Mouse (Mus musculus) brain, adult 2 months (tissue): ENCODE data around the gene Selenof.
A peak's percentile ranks its signal among the peaks of the same experiment; 100 is the strongest.

Experiments used
- DNase-seq: peaks from one replicate; pipeline ENCODE4 v3.0.0; 2011; ENCODE audit warnings: low read depth, low spot score

Gene Selenof

DNA sequence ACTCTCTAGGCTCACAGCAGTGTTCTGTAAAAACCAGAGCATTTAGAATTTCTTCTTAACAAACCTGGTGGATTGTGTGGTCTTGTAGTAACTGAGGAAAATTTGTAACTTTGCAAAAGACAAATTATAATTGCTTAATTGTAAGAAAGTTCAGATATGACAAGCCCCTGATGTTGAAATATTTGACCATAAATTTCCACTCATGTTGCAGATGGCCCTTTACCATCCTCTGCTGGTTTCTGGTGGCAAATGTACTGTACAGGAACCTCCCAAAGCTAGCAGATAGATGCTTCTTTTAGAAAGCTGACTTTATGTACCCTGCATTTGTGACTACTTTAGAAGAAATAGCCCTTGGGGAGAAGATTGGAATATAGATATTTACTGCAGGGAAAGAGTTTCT lies 69.9 kb downstream of the Selenof start:
- no peak for DNase-seq

DNA sequence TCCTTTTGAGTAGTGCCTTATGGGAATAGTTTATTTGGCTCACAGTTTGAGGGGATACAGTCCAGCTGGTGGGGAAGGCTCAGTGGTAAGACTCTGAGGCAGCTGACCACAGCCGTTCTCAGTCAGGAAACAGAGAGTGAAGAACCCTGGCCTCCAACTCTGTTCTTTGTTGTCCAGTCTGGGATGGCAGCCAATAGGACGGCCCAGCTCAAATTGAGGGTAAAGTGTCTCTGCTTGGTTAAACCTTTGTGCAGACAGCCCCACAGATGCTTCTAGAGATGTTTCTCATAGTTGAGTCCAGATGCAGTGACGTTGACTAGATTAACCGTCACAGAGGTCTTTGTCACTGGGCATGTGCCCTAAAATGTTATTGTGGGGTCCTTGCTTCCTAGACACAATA lies 72.0 kb downstream of the Selenof start:
- no peak for DNase-seq

GRCm38 (mm10) chr3:144643301-144643871 lies 73.3 kb downstream of the Selenof start:
- DNase-seq = peak; percentile 61

- DNase-seq = peak; percentile 10
These were observed 74.1 kb downstream of the Selenof start for GRCm38 (mm10) chr3:144644202-144644601.
